Mouse (Mus musculus) heart, postnatal 0 days (tissue): ENCODE data around the gene Eef2k.
"Not testable (repeated sequence)": the region's sequence is repeated elsewhere in the genome, so short reads cannot be mapped to it uniquely, and the experiment has no call there.

ENCODE experiments used
- CTCF ChIP-seq: IDR thresholded peaks from 2 replicates; pipeline ENCODE4 v1.5.1; 2016; ENCODE audit warnings: antibody characterized with exemption, control low read depth, low read depth
- EP300 ChIP-seq: IDR thresholded peaks from 2 replicates; pipeline ENCODE4 v1.6.1; 2016; ENCODE audit warnings: antibody characterized with exemption, low read depth

GRCm38 (mm10) chr7:120910172-120910571, 67.5 kb downstream of the Eef2k start:
- not testable (repeated sequence) for TF ChIP-seq EP300
- TF ChIP-seq CTCF, result 0 out of 2 replicates have a peak, but pooled peaks have one; percentile 1
